Mouse (Mus musculus): ENCODE data around the gene Samd8. TPM values are rescaled to one million over a fixed set of nuclear protein-coding genes. Genes with fewer than 3 reads are reported as not detected.

Samd8 gene
- polyA plus RNA-seq, 1 experiment from 2014 or later, result 10.7 TPM

- H3K9me3 ChIP-seq, result no peaks in the 10 kb centered on the region
- H3K4me1 ChIP-seq, result 0 out of 2 replicates have a peak, but pooled peaks cover 11% of the 10 kb centered on the region
- 60% methylated on average over 11 of the region's 11 CpGs for WGBS
- H3K9ac ChIP-seq, result no peak overlapping the region
- ATAC-seq (ENCODE audit: insufficient number of reproducible peaks, low FRiP score, low TSS enrichment, low read depth), result no peak
- H3K36me3 ChIP-seq, result peaks cover 15% of the 10 kb centered on the region
- no peak overlapping the region for H3K4me3 ChIP-seq
- H3K27me3 ChIP-seq, result no peaks in the 10 kb centered on the region
- H3K27ac ChIP-seq, result no peak overlapping the region
- no peak overlapping the region for H3K4me2 ChIP-seq
Observed at GRCm38 (mm10) chr14:21772506-21773281, 22.4 kb downstream of the Samd8 start.

- Histone ChIP-seq H3K27me3 (no peaks in the 10 kb centered on the region), H3K9ac (no peak overlapping the region), H3K27ac (no peak overlapping the region), H3K4me1 (0 out of 2 replicates have a peak, but pooled peaks cover 4% of the 10 kb centered on the region), H3K4me2 (no peak overlapping the region), H3K9me3 (no peaks in the 10 kb centered on the region), H3K4me3 (no peak overlapping the region), H3K36me3 (peaks cover 19% of the 10 kb centered on the region)
- no peak for ATAC-seq (ENCODE audit: insufficient number of reproducible peaks, low FRiP score, low TSS enrichment, low read depth)
- WGBS, result 65% methylated on average over 2 of the region's 2 CpGs
Observed at GRCm38 (mm10) chr14:21773946-21774345, 23.6 kb downstream of the Samd8 start.

GRCm38 (mm10) chr14:21776201-21776600 lies 25.9 kb downstream of the Samd8 start:
- Histone ChIP-seq H3K4me3 (no peak overlapping the region), H3K4me1 (no peaks in the 10 kb centered on the region), H3K27ac (no peak overlapping the region), H3K9ac (no peak overlapping the region), H3K4me2 (no peak overlapping the region), H3K9me3 (no peaks in the 10 kb centered on the region), H3K27me3 (no peaks in the 10 kb centered on the region), H3K36me3 (peaks cover 38% of the 10 kb centered on the region)
- WGBS, result 92% methylated on average over 4 of the region's 4 CpGs
- ATAC-seq (ENCODE audit: insufficient number of reproducible peaks, low FRiP score, low TSS enrichment, low read depth), result no peak

GRCm38 (mm10) chr14:21786500-21786899 lies 36.2 kb downstream of the Samd8 start:
- WGBS, result 94% methylated on average over 4 of the region's 4 CpGs
- Histone ChIP-seq H3K9ac (no peak overlapping the region), H3K4me3 (no peak overlapping the region), H3K36me3 (peaks cover 40% of the 10 kb centered on the region), H3K27ac (no peak overlapping the region), H3K4me1 (no peaks in the 10 kb centered on the region), H3K9me3 (no peaks in the 10 kb centered on the region), H3K4me2 (no peak overlapping the region), H3K27me3 (no peaks in the 10 kb centered on the region)
- ATAC-seq (ENCODE audit: insufficient number of reproducible peaks, low FRiP score, low TSS enrichment, low read depth), result no peak

- no peak overlapping the region for H3K4me2 ChIP-seq
- H3K27ac ChIP-seq, result no peak overlapping the region
- 83% methylated on average over 3 of the region's 3 CpGs for WGBS
- H3K4me1 ChIP-seq, result no peaks in the 10 kb centered on the region
- no peak overlapping the region for H3K4me3 ChIP-seq
- H3K27me3 ChIP-seq, result no peaks in the 10 kb centered on the region
- H3K9ac ChIP-seq, result no peak overlapping the region
- peaks cover 43% of the 10 kb centered on the region for H3K36me3 ChIP-seq
- H3K9me3 ChIP-seq, result no peaks in the 10 kb centered on the region
- no peak for ATAC-seq (ENCODE audit: insufficient number of reproducible peaks, low FRiP score, low TSS enrichment, low read depth)
Observed at GRCm38 (mm10) chr14:21787374-21787773, 37.0 kb downstream of the Samd8 start.

GRCm38 (mm10) chr14:21788121-21788520 lies 37.8 kb downstream of the Samd8 start:
- no peak overlapping the region for H3K4me2 ChIP-seq
- H3K4me1 ChIP-seq, result no peaks in the 10 kb centered on the region
- no peak for ATAC-seq (ENCODE audit: insufficient number of reproducible peaks, low FRiP score, low TSS enrichment, low read depth)
- H3K27me3 ChIP-seq, result no peaks in the 10 kb centered on the region
- peaks cover 48% of the 10 kb centered on the region for H3K36me3 ChIP-seq
- 94% methylated on average over 5 of the region's 5 CpGs for WGBS
- no peak overlapping the region for H3K27ac ChIP-seq
- H3K4me3 ChIP-seq, result no peak overlapping the region
- H3K9ac ChIP-seq, result no peak overlapping the region
- no peaks in the 10 kb centered on the region for H3K9me3 ChIP-seq

- Histone ChIP-seq H3K9ac (no peak overlapping the region), H3K4me2 (no peak overlapping the region), H3K9me3 (no peaks in the 10 kb centered on the region), H3K4me3 (no peak overlapping the region), H3K27me3 (no peaks in the 10 kb centered on the region), H3K4me1 (peaks cover 5% of the 10 kb centered on the region), H3K36me3 (peaks cover 41% of the 10 kb centered on the region; the same call in 1 of the 2 replicates), H3K27ac (no peak overlapping the region)
- ATAC-seq (ENCODE audit: insufficient number of reproducible peaks, low FRiP score, low TSS enrichment, low read depth), result no peak
- 80% methylated on average over 9 of the region's 9 CpGs for WGBS
Observed at GRCm38 (mm10) chr14:21790585-21791251, 40.4 kb downstream of the Samd8 start.

GRCm38 (mm10) chr14:21791722-21792121 lies 41.4 kb downstream of the Samd8 start:
- Histone ChIP-seq H3K27ac (no peak overlapping the region), H3K4me1 (peaks cover 5% of the 10 kb centered on the region), H3K9ac (no peak overlapping the region), H3K9me3 (no peaks in the 10 kb centered on the region), H3K4me2 (no peak overlapping the region), H3K36me3 (peaks cover 34% of the 10 kb centered on the region; the same call in 1 of the 2 replicates), H3K4me3 (no peak overlapping the region), H3K27me3 (no peaks in the 10 kb centered on the region)
- no peak for ATAC-seq (ENCODE audit: insufficient number of reproducible peaks, low FRiP score, low TSS enrichment, low read depth)
- 86% methylated on average over 4 of the region's 4 CpGs for WGBS

GRCm38 (mm10) chr14:21792250-21792649 lies 41.9 kb downstream of the Samd8 start:
- H3K27ac ChIP-seq, result no peak overlapping the region
- no peak overlapping the region for H3K4me2 ChIP-seq
- peaks cover 5% of the 10 kb centered on the region for H3K4me1 ChIP-seq
- no peaks in the 10 kb centered on the region for H3K9me3 ChIP-seq
- H3K9ac ChIP-seq, result no peak overlapping the region
- WGBS, result 92% methylated on average over 6 of the region's 6 CpGs
- ATAC-seq (ENCODE audit: insufficient number of reproducible peaks, low FRiP score, low TSS enrichment, low read depth), result no peak
- peaks cover 33% of the 10 kb centered on the region; the same call in 1 of the 2 replicates for H3K36me3 ChIP-seq
- no peaks in the 10 kb centered on the region for H3K27me3 ChIP-seq
- H3K4me3 ChIP-seq, result no peak overlapping the region

- H3K27ac ChIP-seq, result no peak overlapping the region
- WGBS, result 92% methylated on average over 4 of the region's 4 CpGs
Observed at GRCm38 (mm10) chr14:21800641-21801040, 50.3 kb downstream of the Samd8 start.

GRCm38 (mm10) chr14:21801624-21802023 lies 51.3 kb downstream of the Samd8 start:
- Histone ChIP-seq H3K9ac (no peak overlapping the region), H3K4me2 (no peak overlapping the region), H3K9me3 (no peaks in the 10 kb centered on the region), H3K27me3 (no peaks in the 10 kb centered on the region), H3K36me3 (0 out of 2 replicates have a peak, but pooled peaks cover 10% of the 10 kb centered on the region), H3K27ac (no peak overlapping the region), H3K4me3 (no peak overlapping the region), H3K4me1 (no peaks in the 10 kb centered on the region)
- 74% methylated on average over 7 of the region's 7 CpGs for WGBS
- no peak for ATAC-seq (ENCODE audit: insufficient number of reproducible peaks, low FRiP score, low TSS enrichment, low read depth)

More at GRCm38 (mm10) chr14:21800641-21801040, 50.3 kb downstream of the Samd8 start:
- Histone ChIP-seq H3K9ac (no peak overlapping the region), H3K27me3 (no peaks in the 10 kb centered on the region), H3K36me3 (0 out of 2 replicates have a peak, but pooled peaks cover 10% of the 10 kb centered on the region), H3K9me3 (no peaks in the 10 kb centered on the region), H3K4me1 (no peaks in the 10 kb centered on the region), H3K4me3 (no peak overlapping the region), H3K4me2 (no peak overlapping the region)
- ATAC-seq (ENCODE audit: insufficient number of reproducible peaks, low FRiP score, low TSS enrichment, low read depth), result no peak

GRCm38 (mm10) chr14:21802543-21803206 lies 52.3 kb downstream of the Samd8 start:
- no peaks in the 10 kb centered on the region for H3K4me1 ChIP-seq
- H3K36me3 ChIP-seq, result 0 out of 2 replicates have a peak, but pooled peaks cover 10% of the 10 kb centered on the region
- H3K9ac ChIP-seq, result no peak overlapping the region
- no peak overlapping the region for H3K27ac ChIP-seq
- ATAC-seq (ENCODE audit: insufficient number of reproducible peaks, low FRiP score, low TSS enrichment, low read depth), result 0 out of 2 replicates have a peak, but pooled peaks have one; percentile 44
- no peak overlapping the region for H3K4me3 ChIP-seq
- H3K4me2 ChIP-seq, result no peak overlapping the region
- WGBS, result 89% methylated on average over 6 of the region's 6 CpGs
- H3K27me3 ChIP-seq, result no peaks in the 10 kb centered on the region
- no peaks in the 10 kb centered on the region for H3K9me3 ChIP-seq
